Mouse (Mus musculus) cerebellum, adult 2 months (tissue): ENCODE measurements around the gene Hnrnpul1. TPM values are rescaled to one million over a fixed set of nuclear protein-coding genes. Genes with fewer than 3 reads are reported as not detected.

ENCODE experiments used
- DNase-seq, 2 experiments: peaks; one replicate each; pipeline ENCODE4 v3.0.0; 2021
- H3K27ac ChIP-seq: fragments of 200-500 bp; 2 replicates; pipeline ENCODE4 v1.5.1; 2012; ENCODE audit warnings: low read length, control low read depth, inconsistent platforms; ENCODE audit not compliant: insufficient read depth
- H3K27me3 ChIP-seq: fragments of 200-500 bp; 2 replicates; pipeline ENCODE4 v1.6.1; 2012; ENCODE audit warnings: inconsistent platforms, mild to moderate bottlenecking, low read length, moderate library complexity; ENCODE audit not compliant: control insufficient read depth, insufficient read depth
- H3K4me1 ChIP-seq: fragments of 200-500 bp; 2 replicates; pipeline ENCODE4 v1.6.1; 2011; ENCODE audit warnings: low read length; ENCODE audit not compliant: control insufficient read depth, insufficient read depth
- H3K4me3 ChIP-seq: fragments of 200-500 bp; replicated peaks from 2 replicates; pipeline ENCODE3; 2011; ENCODE audit warnings: mild to moderate bottlenecking, low read depth, low read length, control low read depth; ENCODE audit not compliant: insufficient read depth
- CTCF ChIP-seq: fragments of 200-500 bp; IDR thresholded peaks from 2 replicates; pipeline ENCODE4 v1.5.1; 2011; ENCODE audit warnings: low read depth, mild to moderate bottlenecking, control low read depth, low read length, moderate library complexity, borderline replicate concordance; ENCODE audit not compliant: insufficient read depth
- POLR2A ChIP-seq: fragments of 200-500 bp; IDR thresholded peaks from 2 replicates; pipeline ENCODE4 v1.6.1; 2011; ENCODE audit warnings: low read length, control low read depth, borderline replicate concordance; ENCODE audit not compliant: insufficient read depth
- WGBS: fragments of 180-500 bp; shearing (Covaris S2); methylation state at CpG from one replicate; pipeline ENCODE4 v1.1.7; 2018; 5-methylcytosine and 5-hydroxymethylcytosine counted together
- polyA plus RNA-seq: library from polyadenylated mRNA; depleted of rRNA; stranded (reverse); fragments of >200 nt; gene quantifications from 2 replicates; pipeline ENCODE4 v1.2.3, GENCODE M21; 2012

The Hnrnpul1 gene
- polyA plus RNA-seq, 1 experiment, result 49.0 TPM

DNA sequence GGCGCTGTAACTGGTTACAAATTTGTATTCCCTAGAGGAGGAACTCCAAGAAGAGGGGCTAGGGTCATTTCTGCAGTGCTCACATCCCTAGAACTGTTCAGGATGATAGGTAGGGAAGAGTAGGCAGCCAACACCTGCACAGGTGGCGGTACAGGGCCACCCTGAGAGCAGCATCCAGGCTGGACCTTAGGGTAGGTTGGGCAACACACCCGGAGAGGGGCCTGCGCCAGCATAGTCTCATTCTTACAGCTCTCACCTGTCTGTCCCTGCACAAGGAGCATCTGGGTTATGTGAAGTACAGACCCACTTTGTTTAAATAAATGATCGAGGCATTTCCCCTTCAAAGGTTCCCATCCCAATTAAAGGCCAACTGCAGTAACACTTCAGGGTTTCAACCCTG lies 33.8 kb downstream of the Hnrnpul1 start:
- H3K4me1 ChIP-seq, result no peaks in the 10 kb centered on the region
- H3K4me3 ChIP-seq, result no peak overlapping the region
- WGBS, result 86% methylated on average over 5 of the region's 5 CpGs
- H3K27me3 ChIP-seq, result no peaks in the 10 kb centered on the region
- TF ChIP-seq CTCF (no peak), POLR2A (no peak)
- H3K27ac ChIP-seq, result no peak overlapping the region
- DNase-seq, result no peak

DNA sequence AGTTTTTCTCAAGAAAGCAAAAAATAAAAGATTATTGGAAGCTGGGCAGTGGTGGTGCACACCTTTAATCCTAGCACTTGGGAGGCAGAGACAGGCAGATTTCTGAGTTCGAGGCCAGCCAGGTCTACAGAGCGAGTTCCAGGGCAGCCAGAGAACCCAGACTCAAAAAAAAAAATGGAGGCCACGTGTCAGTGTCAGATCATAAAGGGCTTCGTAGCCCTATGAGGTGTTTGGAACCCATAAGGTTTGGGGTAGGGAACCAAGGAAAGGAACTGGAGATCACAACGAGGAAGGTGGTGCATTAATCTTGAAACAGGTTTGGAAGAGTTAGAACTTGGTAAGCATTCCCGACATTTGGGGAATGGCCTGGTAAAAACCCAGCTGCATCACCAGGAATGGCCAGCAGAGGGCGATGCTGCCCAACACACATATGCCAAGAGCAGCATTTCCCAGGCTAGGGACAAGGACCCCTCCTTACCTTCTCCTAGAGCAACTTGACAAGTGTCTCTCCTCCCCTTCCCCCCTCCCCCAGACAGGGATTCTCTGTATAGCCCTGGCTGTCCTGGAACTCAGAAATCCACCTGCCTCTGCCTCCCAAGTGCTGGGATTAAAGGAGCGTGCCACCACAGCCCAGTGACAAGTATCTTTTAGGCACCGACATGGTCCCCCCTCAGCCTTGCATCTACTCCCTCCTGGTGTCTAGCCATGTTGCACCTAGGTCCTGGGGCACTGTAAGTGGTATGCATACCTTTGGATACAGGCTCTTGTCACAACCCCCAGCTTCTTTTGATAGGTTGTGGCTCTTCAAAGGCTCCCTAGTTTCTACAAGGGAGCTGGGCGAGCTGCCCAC lies 34.6 kb downstream of the Hnrnpul1 start:
- TF ChIP-seq POLR2A (no peak), CTCF (peak; percentile 92)
- DNase-seq, result peak; percentile 65 to 82
- Histone ChIP-seq H3K4me3 (no peak overlapping the region), H3K27me3 (no peaks in the 10 kb centered on the region), H3K27ac (no peak overlapping the region), H3K4me1 (no peaks in the 10 kb centered on the region)
- WGBS, result 55% methylated on average over 10 of the region's 10 CpGs

DNA sequence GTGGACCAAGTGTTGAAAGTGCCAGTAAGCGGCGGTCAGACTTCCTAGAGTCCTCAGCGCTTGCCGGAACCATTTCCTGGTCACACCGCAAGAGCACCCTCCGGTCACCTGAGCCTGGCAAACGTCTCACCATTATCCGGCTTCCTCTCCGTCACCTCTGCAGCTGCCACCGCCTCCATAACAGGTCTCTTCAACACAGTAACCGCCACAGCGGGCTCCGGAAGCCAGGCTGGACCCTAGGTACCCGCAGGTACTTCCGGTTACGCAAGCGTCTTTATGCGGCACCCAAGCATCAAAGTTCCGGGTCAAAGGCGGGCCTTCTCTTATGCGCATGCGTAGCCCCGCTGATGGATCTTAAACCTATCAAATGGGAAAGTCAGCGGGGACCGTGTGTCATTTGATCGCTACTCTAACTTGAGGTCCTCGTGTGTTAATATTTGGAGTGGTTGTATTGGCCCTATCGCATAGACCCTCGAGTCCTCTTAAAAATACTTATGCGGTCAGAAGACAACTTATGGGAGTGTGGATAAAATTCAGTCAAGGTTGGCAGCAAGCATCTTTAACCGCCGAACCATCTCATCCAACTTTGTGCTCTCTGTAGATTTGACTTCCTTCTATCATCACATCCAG lies 35.7 kb downstream of the Hnrnpul1 start, which contains the start of gene Ccdc97:
Ccdc97 (minus strand) TSS at position 301 of the 630 bp plus-strand sequence.
- peak; percentile 95 for DNase-seq
- Histone ChIP-seq H3K27ac (peak within 1 kb of the TSS; percentile 58), H3K4me3 (peak within 1 kb of the TSS; percentile 54), H3K27me3 (no peaks in the 10 kb centered on the region), H3K4me1 (no peaks in the 10 kb centered on the region)
- 2% methylated on average over 32 of the region's 32 CpGs for WGBS
- TF ChIP-seq POLR2A, result peak; percentile 69; the same call in 1 of the 2 replicates
- no peak for TF ChIP-seq CTCF

DNA sequence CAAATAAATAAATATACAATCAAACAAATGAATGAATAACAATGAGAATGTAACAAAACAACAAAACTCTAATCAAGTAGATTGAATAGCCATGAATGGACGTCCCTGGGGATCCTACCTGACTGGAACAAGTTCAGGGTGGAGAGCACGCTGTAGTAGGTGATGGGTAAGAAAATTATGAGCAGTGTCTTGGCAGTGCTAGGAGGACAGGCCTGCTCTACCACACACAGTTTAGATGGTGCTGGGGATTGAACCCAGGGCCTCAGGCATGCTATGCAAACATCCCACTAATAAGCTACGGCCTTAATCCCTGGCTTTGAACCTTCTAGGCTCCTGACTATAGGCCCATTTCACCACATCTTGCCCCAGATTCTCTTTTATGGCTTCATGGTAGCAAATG lies 37.1 kb downstream of the Hnrnpul1 start:
- no peak for TF ChIP-seq POLR2A
- no peak for TF ChIP-seq CTCF
- H3K4me1 ChIP-seq, result peaks cover 2% of the 10 kb centered on the region
- no peak for DNase-seq
- no peak overlapping the region for H3K4me3 ChIP-seq
- no peaks in the 10 kb centered on the region for H3K27me3 ChIP-seq
- WGBS, result 90% methylated on average over 3 of the region's 3 CpGs
- H3K27ac ChIP-seq, result no peak overlapping the region

DNA sequence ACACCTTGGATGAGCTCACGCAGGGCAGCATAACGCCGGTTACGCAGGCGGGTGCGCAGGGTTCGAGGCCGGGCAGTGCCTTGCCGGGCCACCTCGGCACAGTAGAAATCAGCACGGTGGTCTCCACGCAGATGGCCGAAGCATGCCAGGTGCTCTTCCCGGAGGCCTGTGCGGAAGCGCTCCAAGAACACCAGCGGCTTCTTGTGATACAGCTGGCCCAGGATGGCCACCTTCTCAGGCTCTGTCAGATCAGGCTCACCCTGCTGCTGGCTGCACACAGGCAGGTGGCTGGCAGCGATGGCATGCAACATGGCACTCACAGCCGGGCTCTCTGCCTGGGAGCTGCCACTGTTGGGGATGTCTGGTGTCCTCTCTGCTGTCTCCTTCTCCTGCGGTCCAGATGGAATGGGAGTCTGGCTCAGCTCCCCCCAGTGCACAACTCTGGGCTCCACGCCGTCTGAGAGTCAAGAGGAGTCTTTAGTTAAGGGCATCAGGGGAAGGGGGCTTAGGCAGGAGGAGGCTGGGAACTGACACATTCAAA lies 38.8 kb downstream of the Hnrnpul1 start:
- Histone ChIP-seq H3K27me3 (no peaks in the 10 kb centered on the region), H3K27ac (no peak overlapping the region), H3K4me1 (peaks cover 17% of the 10 kb centered on the region), H3K4me3 (no peak overlapping the region)
- no peak for TF ChIP-seq POLR2A
- no peak for TF ChIP-seq CTCF
- no peak for DNase-seq
- 77% methylated on average over 22 of the region's 22 CpGs for WGBS

DNA sequence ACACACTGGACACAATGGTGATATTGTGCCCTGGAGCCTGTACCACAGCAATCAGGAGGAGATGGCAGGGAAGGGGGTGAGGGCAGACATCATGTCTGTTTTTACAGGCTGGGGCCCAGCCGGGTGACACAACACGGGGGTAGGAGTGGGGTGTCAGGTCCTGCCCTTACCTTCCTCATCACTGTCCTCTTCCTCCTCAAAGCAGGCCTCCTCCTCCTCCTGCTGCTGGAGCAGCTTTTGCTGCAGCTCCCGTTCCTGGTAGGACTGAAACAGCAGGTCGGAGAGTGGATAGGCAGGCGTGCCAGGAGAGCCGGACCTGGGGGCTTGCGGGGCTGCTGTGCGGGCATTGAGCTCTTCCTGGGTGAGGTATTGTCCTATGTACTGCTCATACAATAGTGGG lies 40.0 kb downstream of the Hnrnpul1 start:
- no peak for DNase-seq
- Histone ChIP-seq H3K4me1 (peaks cover 17% of the 10 kb centered on the region), H3K4me3 (no peak overlapping the region), H3K27ac (no peak overlapping the region), H3K27me3 (no peaks in the 10 kb centered on the region)
- no peak for TF ChIP-seq CTCF
- no peak for TF ChIP-seq POLR2A
- WGBS, result 89% methylated on average over 8 of the region's 8 CpGs

DNA sequence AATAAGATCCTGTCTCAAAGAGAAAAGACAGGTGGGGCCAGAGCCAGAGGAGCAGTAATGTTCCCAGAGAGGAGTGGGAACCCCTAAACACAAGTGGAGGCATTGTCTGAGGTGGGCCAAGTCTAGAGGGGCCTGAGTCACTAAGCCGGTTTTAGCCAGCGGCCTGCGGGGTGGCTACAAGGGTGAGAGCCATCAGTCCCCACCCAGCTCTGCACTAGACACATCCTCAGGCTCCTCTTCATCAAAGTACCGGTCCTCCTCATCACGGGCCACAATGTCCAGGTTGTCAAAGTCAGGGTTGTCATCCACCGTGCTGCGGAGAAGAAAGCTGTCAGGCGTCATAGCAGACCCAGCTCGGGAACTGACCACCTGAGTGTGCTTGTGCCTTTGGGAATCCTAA lies 41.8 kb downstream of the Hnrnpul1 start:
- 91% methylated on average over 9 of the region's 9 CpGs for WGBS

More for the DNA sequence above, 41.8 kb downstream of the Hnrnpul1 start:
- DNase-seq, result no peak
- H3K27me3 ChIP-seq, result no peaks in the 10 kb centered on the region
- peaks cover 17% of the 10 kb centered on the region for H3K4me1 ChIP-seq
- H3K27ac ChIP-seq, result no peak overlapping the region
- TF ChIP-seq POLR2A (no peak), CTCF (no peak)
- no peak overlapping the region for H3K4me3 ChIP-seq
